ENCODE assay signal across 9 mouse cellular contexts in the genomic region with DNA sequence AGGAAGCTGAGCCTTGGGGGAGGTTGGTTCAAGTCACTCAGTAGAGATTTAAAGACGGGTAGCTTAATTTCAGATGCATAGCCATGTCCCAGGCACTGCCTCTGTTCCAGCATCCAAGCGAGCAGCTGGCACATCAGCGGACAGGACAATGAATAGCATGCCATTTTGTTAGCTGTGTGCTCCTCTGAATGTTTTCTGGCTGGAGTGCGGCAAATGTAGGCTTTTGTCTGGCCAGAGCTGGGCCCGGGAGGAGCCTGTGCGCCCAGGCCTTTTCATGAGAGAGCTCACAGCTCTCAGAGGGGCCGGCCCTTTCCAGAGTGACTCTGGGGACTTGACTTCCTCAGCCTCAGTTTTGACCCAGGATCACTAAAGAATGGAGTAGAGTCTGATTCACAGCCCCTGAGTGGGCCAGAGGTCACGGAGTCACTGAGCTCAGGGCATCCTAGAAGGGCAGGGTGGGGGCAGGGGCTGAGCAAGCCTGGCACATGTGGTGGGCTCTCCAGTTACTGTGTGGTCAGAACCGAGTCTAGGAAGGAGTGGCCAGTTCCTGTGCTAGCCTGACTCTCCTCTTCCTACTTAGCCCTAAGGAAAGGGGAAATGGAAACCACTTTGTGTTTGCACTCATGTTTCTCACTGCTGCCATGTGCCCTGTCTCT. TPM values are rescaled to one million over a fixed set of nuclear protein-coding genes. Genes with fewer than 3 reads are reported as not detected.
A peak's percentile ranks its signal among the peaks of the same experiment; 100 is the strongest.
DNase-seq lines count a peak whose midpoint lies in the region; ATAC-seq and TF ChIP-seq lines count a peak whose summit lies in the region.
"Had no signal": no experiment of that assay in that cellular context is flagged by ENCODE, and none has a peak within 500 bp of the region (broad histone marks: within the 10 kb centered on the region; RNA-seq: fewer than 3 reads in every experiment).

No protein-coding gene starts in this region.

- H3K4me3 ChIP-seq in embryonic facial prominence, embryonic 12.5 days = no peak overlapping the region
- no peak overlapping the region for H3K4me3 ChIP-seq in intestine, postnatal 0 days (ENCODE audit: low read depth, low read length)
- no peak overlapping the region for H3K4me3 ChIP-seq in neural tube, embryonic 13.5 days

- no peaks in the 10 kb centered on the region for H3K27me3 ChIP-seq in embryonic facial prominence, embryonic 12.5 days
- no peaks in the 10 kb centered on the region for H3K27me3 ChIP-seq in intestine, postnatal 0 days (replicated peaks; ENCODE audit: control insufficient read depth, insufficient read depth, low read length)
- no peaks in the 10 kb centered on the region for H3K27me3 ChIP-seq in neural tube, embryonic 13.5 days

- peaks cover 6% of the 10 kb centered on the region; the same call in 1 of the 2 replicates for H3K36me3 ChIP-seq in embryonic facial prominence, embryonic 12.5 days
- no peaks in the 10 kb centered on the region; the same call in 1 of the 2 replicates for H3K36me3 ChIP-seq in intestine, postnatal 0 days (ENCODE audit: control insufficient read depth, insufficient read depth)
- H3K36me3 ChIP-seq in neural tube, embryonic 13.5 days = no peaks in the 10 kb centered on the region

- no peak overlapping the region; the same call in 1 of the 2 replicates for H3K4me2 ChIP-seq in embryonic facial prominence, embryonic 12.5 days (replicated peaks)
- H3K4me2 ChIP-seq in intestine, postnatal 0 days (replicated peaks; ENCODE audit: low read depth) = peak overlapping the region; percentile 17; the same call in 1 of the 2 replicates
- H3K4me2 ChIP-seq in neural tube, embryonic 13.5 days = peak overlapping the region; percentile 89

- peak overlapping the region; percentile 24; the same call in 1 of the 2 replicates for H3K9ac ChIP-seq in embryonic facial prominence, embryonic 12.5 days
- H3K9ac ChIP-seq in intestine, postnatal 0 days (ENCODE audit: low read depth, low read length) = no peak overlapping the region
- peak overlapping the region; percentile 55 for H3K9ac ChIP-seq in neural tube, embryonic 13.5 days

- TF ChIP-seq CTCF in intestine, postnatal 0 days (IDR thresholded peaks at IDR 0.05; ENCODE audit: low read depth) = no peak

- peak; percentile 72 for DNase-seq in layer of hippocampus, adult 9-11 months
- no peak for DNase-seq in layer of hippocampus, postnatal 36 days
- DNase-seq in left cerebral cortex, postnatal 36 days (ENCODE audit: low spot score in 2 of 2) = no peak
- no peak for DNase-seq in spleen, postnatal 36 days (ENCODE audit: low spot score in 2 of 2)
- DNase-seq in spleen, postnatal 4 days (ENCODE audit: low spot score in 2 of 2) = no peak
- DNase-seq: thymus, postnatal 36 days had no signal

- no peak overlapping the region for H3K27ac ChIP-seq in embryonic facial prominence, embryonic 12.5 days
- 0 out of 2 replicates have a peak overlapping the region, but pooled peaks have one; percentile 15 for H3K27ac ChIP-seq in intestine, postnatal 0 days (ENCODE audit: low read depth, low read length)
- H3K27ac ChIP-seq in neural tube, embryonic 13.5 days (replicated peaks) = peak overlapping the region; percentile 72

- intact Hi-C loops in left cerebral cortex, postnatal 36 days (cut with DNase I) = no loop called here

- H3K9me3 ChIP-seq in embryonic facial prominence, embryonic 12.5 days = no peaks in the 10 kb centered on the region
- H3K9me3 ChIP-seq in intestine, postnatal 0 days (ENCODE audit: control insufficient read depth) = no peaks in the 10 kb centered on the region
- no peaks in the 10 kb centered on the region for H3K9me3 ChIP-seq in neural tube, embryonic 13.5 days

- H3K4me1 ChIP-seq in embryonic facial prominence, embryonic 12.5 days = peaks cover 40% of the 10 kb centered on the region
- peaks cover 8% of the 10 kb centered on the region; the same call in 1 of the 2 replicates for H3K4me1 ChIP-seq in intestine, postnatal 0 days (replicated peaks; ENCODE audit: control insufficient read depth, insufficient read depth, low read length)
- H3K4me1 ChIP-seq in neural tube, embryonic 13.5 days (replicated peaks) = peaks cover 52% of the 10 kb centered on the region

- 38% methylated on average over 9 of the region's 9 CpGs for WGBS in embryonic facial prominence, embryonic 12.5 days
- 76% methylated on average over 9 of the region's 9 CpGs for WGBS in intestine, postnatal 0 days
- WGBS in neural tube, embryonic 13.5 days = 25% methylated on average over 9 of the region's 9 CpGs

- no peak for ATAC-seq in embryonic facial prominence, embryonic 12.5 days (ENCODE audit: insufficient number of reproducible peaks, insufficient read depth, low FRiP score, low TSS enrichment)
- ATAC-seq in intestine, postnatal 0 days = no peak
- ATAC-seq in neural tube, embryonic 13.5 days (ENCODE audit: low read depth) = no peak

RNA-seq across cellular contexts. Expression of a gene that starts 2.8 kb away (rescaled TPM):
- 10 to 100 TPM; 31.3 to 34.5 TPM for total RNA-seq in layer of hippocampus, postnatal 36 days (2021)
- polyA plus RNA-seq in embryonic facial prominence, embryonic 12.5 days (2016; fragmentation: Nextera tagmentation; extraction: Ambion mirVana) = 39.6 and 47.6 TPM in 2 replicates
- 29.0 and 30.1 TPM in 2 replicates for polyA plus RNA-seq in intestine, postnatal 0 days (2015; fragmentation: Nextera tagmentation; extraction: Ambion mirVana)
- 39.7 and 41.1 TPM in 2 replicates for polyA plus RNA-seq in neural tube, embryonic 13.5 days (2015; fragmentation: Nextera tagmentation; extraction: Ambion mirVana)
- 10 to 100 TPM; 35.9 to 39.3 TPM for total RNA-seq in left cerebral cortex, postnatal 36 days (2021)

RNA-seq across cellular contexts. Expression of a gene that starts 12.8 kb away (rescaled TPM):
- 10 to 100 TPM; 48.8 to 50.8 TPM for total RNA-seq in layer of hippocampus, postnatal 36 days (2021)
- 0.39 and 1.0 TPM in 2 replicates for polyA plus RNA-seq in embryonic facial prominence, embryonic 12.5 days (2016; fragmentation: Nextera tagmentation; extraction: Ambion mirVana)
- polyA plus RNA-seq in intestine, postnatal 0 days (2015; fragmentation: Nextera tagmentation; extraction: Ambion mirVana) = 99.5 and 102 TPM in 2 replicates
- polyA plus RNA-seq in neural tube, embryonic 13.5 days (2015; fragmentation: Nextera tagmentation; extraction: Ambion mirVana) = 1.7 and 2.1 TPM in 2 replicates
- total RNA-seq in left cerebral cortex, postnatal 36 days (2021) = 100 to 1,000 TPM; 225 to 274 TPM

RNA-seq across cellular contexts. Expression of a gene that starts 22.6 kb away (rescaled TPM):
- total RNA-seq in layer of hippocampus, postnatal 36 days (2021) = 1 to 10 TPM in 1 of 2 experiments, under 1 TPM in 1; 0.83 to 1.4 TPM
- polyA plus RNA-seq in embryonic facial prominence, embryonic 12.5 days (2016; fragmentation: Nextera tagmentation; extraction: Ambion mirVana) = 1.5 and 1.7 TPM in 2 replicates
- 0.44 and 0.69 TPM in 2 replicates for polyA plus RNA-seq in intestine, postnatal 0 days (2015; fragmentation: Nextera tagmentation; extraction: Ambion mirVana)
- polyA plus RNA-seq in neural tube, embryonic 13.5 days (2015; fragmentation: Nextera tagmentation; extraction: Ambion mirVana) = 0.42 and 2.1 TPM in 2 replicates
- total RNA-seq in left cerebral cortex, postnatal 36 days (2021) = 10 to 100 TPM; 11.8 to 14.4 TPM

RNA-seq across cellular contexts. Expression of a gene that starts 25.3 kb away (rescaled TPM):
- total RNA-seq in layer of hippocampus, postnatal 36 days (2021) = not detected
- 0.33 TPM in 1 of 2 replicates, not detected in the other for polyA plus RNA-seq in embryonic facial prominence, embryonic 12.5 days (2016; fragmentation: Nextera tagmentation; extraction: Ambion mirVana)
- not detected in 2 replicates for polyA plus RNA-seq in intestine, postnatal 0 days (2015; fragmentation: Nextera tagmentation; extraction: Ambion mirVana)
- 0.73 and 0.79 TPM in 2 replicates for polyA plus RNA-seq in neural tube, embryonic 13.5 days (2015; fragmentation: Nextera tagmentation; extraction: Ambion mirVana)
- total RNA-seq in left cerebral cortex, postnatal 36 days (2021) = under 1 TPM; 0.34 to 0.47 TPM

RNA-seq across cellular contexts. Expression of a gene that starts 31.5 kb away (rescaled TPM):
- 100 to 1,000 TPM; 156 to 162 TPM for total RNA-seq in layer of hippocampus, postnatal 36 days (2021)
- 0.27 and 0.61 TPM in 2 replicates for polyA plus RNA-seq in embryonic facial prominence, embryonic 12.5 days (2016; fragmentation: Nextera tagmentation; extraction: Ambion mirVana)
- polyA plus RNA-seq in intestine, postnatal 0 days (2015; fragmentation: Nextera tagmentation; extraction: Ambion mirVana) = 0.07 TPM in 1 of 2 replicates, not detected in the other
- 26.4 and 27.0 TPM in 2 replicates for polyA plus RNA-seq in neural tube, embryonic 13.5 days (2015; fragmentation: Nextera tagmentation; extraction: Ambion mirVana)
- total RNA-seq in left cerebral cortex, postnatal 36 days (2021) = 10 to 100 TPM; 65.2 to 77.3 TPM

Comparison
In these comparisons a context has a peak if more than half of its experiments do, and no peak if none do; other contexts are left out.
1. RNA of a gene that starts 12.8 kb away (polyA plus RNA-seq): 99.5 to 102 TPM in intestine, postnatal 0 days; 1.7 to 2.1 TPM in neural tube, embryonic 13.5 days and 0.39 to 1.0 TPM in embryonic facial prominence, embryonic 12.5 days; every median in the first group is over 10 times any median in the second.